Mouse (Mus musculus) skeletal muscle tissue, adult 2 months (tissue): ENCODE results near the gene Clic3.

Experiments
- DNase-seq: peaks from one replicate; pipeline ENCODE4 v3.0.0-alpha.2; 2012; ENCODE audit warnings: low read depth, low spot score

Gene Clic3

DNA sequence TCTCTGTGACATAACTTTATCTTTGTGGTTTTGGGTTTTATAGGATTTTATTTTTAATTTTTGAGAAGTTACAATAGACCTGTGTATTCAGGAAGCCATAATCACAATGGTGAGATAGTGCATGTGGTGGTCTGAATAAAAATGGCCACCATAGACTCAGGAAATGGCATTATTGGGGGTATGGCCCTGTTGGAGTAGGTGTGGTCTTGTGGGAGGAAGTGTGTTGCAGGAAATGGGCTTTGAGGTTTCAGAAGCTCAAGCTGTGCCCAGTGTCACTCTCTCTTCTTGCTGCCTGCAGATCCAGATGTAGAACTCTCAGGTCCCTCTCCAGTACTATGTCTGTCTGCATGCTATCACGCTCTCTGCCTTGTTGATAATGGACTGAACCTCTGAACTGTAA lies 23.9 kb downstream of the Clic3 start:
- no peak for DNase-seq

DNA sequence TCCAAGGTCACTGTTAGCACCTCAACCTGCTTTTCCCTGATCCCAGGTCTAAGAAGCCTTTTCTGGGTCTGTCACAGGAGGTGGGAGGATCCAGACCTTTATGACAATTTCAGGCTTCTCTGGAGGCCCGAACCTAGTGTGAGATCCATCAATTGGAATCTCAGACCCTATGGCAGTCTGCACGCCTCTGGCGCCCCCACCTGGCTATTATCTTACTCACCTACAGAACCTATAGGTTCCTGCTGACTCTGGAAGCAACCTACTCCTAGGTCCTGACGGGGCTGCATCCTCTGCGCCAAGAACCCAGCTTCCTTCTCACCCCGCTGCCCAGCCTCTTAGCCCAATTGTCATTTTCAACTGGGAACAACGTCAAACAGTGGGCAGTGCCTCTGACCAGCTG lies 26.3 kb downstream of the Clic3 start:
- DNase-seq: no peak

DNA sequence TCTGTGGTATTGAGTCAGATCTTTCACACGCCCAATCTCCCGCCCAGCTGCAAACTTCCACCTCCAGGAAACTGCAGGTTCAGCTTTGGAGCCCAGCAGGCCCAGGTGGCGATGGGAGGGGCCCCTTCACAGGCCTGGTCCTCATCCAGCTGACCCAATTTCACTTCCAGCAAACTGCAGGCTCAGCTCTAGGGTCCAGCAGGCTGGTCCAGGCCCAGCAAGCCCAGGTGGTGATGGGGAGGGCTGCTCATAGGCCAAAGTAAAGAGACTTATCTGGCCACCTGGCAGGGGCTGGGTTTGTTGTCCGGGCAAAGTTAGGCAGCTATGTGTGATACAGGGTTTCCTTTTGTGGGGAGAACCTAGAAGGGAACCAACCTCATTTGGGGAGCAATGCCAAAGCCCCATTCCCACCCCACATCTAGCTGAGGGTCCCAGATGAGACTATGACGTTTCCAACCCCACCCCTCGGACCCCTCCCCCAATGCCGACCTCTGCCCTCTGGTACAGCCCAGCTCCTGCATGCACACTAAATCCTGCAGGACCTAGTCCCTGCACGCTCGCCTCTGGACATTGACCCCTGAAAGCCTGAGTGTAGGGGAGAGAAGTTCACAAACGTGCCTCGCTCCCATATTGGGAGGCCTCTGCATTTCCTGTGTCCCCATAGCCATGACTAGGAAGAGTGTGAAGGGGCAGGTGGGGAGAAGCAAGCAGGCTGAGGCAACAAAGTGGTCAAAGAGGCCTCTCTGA lies 28.4 kb downstream of the Clic3 start:
- no peak for DNase-seq

DNA sequence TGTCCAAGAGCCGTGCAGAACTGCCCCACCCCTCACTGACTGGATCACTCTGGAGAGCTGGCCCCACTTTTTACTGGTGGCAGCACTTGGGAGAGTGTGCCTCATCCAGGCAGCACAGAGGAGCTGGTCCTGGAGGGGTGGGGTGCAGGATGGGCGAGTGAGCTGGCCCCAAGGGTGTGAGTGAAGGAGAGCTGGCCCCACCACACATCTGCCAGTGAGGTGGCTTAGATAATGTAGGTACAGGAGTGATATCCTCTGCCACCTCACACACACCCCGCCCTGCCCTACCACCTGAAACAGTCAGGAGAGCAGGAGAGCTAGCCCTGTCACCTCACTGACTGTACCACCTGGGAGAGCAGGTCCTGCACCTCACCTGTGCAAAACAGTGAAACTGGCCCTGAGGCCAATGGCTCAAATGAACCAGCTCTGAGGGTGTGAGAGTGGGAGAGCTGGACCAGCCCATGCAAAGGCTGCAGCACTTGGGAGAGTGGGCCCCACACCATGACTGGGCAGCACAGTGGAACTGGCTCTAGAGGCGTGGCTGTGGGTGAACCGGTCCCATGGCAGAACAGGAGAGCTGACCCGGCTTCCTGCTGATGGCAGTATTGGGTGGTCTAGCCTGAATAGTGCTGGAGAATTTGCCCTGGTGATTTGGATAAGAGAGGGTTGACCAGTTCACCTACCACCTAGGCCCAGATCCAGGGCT lies 31.5 kb downstream of the Clic3 start:
- no peak for DNase-seq

DNA sequence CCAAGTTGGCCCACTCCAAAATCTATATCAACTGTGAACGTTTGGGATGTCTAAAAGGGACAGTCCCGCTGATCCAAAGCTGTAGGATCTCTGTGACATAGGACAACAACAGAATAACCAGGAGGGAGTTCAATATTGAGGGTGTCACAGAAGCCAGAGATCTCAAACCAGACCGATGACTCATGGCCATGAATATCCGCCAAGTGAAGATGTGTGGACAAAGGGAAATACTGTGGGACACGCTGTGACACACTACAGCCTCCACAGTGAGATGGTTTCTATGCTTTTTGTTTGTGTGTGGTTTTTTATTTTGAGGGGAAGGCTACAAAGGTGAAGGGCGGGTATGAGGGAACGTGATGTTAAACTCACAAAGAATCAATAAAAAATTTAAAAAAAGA lies 32.0 kb downstream of the Clic3 start:
- no peak for DNase-seq

DNA sequence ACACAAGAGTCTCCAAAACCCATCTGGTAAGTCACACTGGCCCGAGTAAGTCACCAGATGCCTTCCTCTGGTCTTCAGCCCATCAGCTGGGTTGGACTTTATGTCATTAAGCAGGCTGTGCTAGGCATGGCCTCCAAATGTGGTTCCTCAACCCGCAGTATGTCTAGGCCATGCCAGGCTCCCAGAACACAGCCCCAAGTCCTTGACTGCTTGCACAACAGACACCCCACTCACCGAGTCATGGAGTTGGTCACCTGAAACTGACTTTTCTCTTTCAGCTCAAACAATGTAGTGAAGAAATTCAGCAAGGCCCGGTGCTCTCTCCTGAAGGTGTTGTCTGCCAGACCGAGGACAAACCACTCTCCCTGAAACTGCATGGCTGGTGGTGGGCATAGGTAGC lies 36.4 kb downstream of the Clic3 start:
- DNase-seq: no peak

DNA sequence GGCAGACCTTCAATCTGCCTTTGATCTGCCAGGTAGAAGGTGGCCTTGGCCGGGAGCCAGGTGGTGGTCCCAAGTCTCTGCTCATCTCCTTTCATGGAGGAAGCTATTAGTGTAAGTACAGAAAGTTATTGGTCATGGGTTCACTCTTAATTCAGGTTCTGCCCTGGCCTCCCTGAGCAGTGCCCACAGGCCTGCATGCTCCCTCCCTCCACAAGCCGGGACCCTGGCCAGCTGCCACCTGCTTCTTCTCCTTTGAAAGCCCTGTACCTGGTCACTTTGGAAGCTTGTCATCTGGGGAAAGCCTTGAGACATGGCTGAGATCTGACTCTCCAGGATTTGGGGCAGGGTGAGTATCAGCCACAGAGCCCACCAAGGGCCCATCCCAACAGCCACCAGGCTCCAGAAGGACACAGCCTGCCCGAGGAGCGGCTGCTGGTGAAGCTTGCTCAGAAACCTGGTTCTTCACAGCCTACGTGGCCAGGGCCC lies 36.9 kb downstream of the Clic3 start, which contains the start of gene Lcn12:
Gene Lcn12, minus strand, starts transcription at position 436 of the 486 bp plus-strand sequence.
- DNase-seq: no peak

DNA sequence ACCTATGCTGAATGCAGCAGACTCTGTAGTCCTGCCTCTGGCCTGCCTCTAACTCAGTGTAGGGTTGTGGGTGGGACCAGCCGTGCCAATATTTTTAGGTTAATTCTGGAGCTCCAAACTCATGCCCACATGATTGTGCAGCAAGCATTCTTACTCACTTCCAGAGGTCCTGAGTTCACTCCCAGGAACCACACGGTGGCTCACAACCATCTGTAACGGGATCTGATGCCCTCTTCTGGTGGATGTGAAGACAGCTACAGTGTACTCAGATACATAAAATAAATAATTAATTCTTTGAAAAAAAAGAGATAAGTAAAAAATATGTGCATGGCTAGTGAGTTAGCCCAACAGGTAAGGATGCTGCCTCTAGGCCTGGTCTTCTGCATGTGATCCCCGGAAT lies 39.8 kb downstream of the Clic3 start:
- no peak for DNase-seq

DNA sequence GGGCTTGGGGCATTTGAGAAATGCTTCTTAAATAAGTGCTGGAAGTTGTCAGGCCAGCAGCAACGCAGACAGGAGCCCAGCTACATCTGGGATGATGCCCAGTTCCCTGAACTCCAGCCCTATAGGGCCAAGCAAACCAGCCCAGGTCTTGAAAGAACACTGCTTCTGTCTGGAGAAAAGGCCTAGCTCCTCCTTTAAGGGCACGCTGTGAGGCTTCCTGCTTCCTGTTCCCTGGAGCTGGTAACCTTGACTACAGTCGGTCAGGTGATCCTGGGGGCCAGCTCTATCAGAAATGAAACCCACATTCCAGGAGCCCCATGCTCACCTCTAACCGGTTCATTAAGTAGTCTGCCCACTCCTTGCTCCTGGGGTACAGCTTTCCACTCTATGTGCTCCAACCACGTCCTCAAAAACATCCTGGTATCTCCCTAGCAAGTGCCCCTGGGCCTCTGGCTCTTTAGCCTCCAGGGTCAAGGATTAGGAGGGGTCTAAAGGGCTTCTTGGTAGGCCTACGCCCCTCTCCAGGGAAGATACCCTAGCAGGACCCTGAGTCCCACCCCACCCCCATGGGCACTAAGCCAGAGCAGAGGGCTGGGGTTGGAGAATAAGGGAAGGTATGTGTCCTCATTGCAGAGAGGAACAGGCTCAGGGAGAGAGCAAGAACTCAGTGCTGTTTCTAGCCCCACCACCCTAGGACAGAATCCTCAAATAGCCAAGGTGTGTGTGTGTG lies 41.4 kb downstream of the Clic3 start:
- DNase-seq: no peak

DNA sequence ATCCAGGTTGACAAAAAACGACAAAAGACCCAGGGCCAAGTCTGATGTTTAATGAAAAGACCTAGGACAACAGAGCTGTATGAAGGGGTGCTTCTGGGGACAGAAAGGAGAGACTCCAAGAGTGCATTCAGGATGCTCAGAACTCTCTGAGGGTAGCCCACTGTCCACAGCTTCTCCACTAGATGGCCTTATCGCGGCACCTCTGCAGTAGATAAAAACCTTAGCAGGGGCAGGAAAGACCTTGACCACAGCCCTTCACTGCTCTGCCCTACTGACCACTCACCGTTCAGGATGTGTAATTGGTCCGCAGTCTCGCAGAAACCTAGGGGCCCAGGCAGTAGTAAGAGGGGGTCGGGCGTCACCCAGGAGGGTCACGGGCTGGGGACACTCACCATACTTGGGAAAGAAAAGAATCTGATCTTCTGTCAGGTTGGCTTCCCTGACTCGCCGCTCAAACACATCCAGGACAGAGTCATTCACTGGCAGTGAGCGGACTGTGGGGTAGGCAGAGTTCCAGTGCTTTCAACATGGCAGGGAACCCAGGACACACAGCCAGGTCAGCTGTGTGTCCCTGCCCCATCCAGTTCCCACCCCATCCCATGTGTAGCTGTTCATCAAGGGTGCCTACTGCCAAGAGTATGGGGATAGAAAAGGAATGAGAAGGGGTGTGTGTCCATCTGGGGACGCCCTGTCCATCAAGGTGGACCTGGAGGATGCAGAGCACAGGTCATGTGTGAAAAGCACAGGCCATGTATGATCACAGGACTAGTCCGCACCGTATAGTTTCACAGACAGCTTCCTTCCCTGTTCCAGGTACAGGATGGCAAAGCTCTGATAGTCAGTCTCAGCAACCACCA lies 42.2 kb downstream of the Clic3 start:
- DNase-seq: no peak

DNA sequence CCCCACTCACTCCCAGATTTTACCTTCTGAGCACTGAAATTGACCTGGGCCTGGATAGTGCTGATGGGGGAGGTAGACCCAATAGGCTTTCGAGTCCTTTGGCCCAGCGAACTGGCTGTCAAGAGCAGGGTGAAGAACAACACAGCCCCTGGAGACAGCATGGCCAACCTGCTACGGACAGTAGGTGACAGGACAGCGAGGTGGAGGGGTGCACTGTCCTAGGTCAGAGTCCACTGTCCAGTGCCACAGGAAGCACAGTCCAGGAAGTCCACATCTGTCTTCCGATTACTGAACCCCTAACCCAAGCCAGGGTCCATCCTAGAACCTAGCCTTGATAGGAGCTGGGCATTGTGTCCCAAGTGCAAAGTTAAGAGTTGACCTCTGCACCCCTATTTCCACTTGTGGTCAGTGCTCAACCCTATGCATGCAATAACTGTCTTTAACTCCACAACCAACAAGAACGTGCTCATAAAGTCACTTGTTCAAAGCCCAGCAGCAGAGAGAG lies 43.5 kb downstream of the Clic3 start:
- DNase-seq: no peak

DNA sequence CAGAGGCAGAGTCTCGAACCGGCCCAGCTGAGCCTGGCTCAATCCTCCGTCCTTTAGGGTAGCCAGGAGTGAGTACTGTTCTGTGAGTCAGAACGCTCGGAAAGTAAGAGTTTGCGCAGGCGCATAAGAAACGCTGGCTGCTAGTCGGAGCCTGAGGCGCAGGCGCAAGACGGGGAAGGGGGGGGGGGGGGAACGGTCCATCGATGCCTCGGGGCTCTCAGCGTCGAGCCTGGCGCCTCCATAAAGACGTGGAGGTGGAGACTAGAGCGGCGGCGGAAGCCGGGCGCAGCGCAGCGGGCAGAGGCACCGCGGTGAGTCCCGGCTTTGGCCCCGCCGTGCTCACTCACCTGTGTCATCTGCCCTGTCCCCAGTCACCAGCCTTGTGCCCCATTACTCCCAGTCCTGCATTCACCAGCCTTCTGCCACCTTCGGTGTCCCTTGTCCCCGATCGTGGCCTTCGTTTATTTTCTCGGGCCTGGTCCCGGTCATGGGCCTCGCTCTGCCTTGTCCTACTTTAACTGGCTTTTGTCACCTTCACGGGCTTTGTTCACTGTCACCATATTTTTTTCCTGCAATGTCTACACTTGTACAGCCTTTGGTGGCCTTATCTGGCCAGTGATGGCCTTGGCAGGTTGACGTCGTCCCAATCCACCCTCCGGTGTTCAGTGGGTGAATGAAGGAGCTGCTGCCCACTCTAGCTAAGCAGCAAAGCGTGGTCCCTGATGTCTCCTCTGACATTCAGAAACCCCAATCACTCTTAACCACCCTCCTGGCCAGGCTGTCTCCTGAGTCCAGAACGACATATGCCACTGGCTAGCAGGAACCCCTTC lies 44.2 kb downstream of the Clic3 start, which contains the start of gene Fbxw5:
Gene Fbxw5, plus strand, starts transcription at position 175 of the 830 bp plus-strand sequence.
- DNase-seq: peak; percentile 96

DNA sequence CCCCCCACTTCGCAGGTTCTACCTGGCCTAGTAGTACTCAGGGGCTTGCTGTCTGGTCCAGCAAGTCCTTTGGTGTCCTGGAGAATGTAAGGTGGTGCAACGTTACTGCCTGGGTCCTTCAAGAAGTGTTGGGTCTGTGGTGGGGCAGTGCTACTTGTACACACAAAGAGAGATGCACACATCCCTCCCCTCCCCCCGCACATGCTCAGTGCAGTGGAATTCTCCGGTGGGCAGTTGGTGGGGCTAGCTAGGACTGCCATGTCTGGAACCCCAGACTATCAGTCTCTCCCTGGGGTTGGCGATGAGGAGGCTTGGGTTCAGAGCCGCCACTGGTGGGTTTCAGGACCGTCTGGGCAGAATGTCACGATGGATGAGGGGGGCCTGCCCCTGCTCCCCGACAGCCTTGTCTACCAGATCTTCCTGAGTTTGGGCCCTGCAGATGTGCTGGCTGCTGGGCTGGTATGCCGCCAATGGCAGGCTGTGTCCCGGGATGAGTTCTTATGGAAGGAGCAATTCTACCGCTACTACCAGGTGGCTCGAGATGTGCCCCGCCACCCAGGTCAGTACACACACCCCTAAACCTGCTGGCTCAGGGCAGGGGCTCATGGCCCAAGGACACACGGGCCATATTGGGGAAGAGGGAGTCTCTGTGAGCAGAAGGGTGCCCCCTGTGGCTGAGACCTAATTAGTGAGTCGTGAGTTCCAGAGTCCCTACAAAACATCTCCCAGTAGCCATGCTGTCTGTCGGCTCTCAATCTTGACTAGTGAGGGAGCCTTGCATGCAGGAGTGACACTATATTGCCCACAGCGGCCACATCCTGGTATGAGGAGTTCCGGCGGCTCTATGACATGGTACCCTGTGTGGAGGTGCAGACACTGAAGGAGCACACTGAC lies 45.2 kb downstream of the Clic3 start, which contains the start of gene C8g:
Gene C8g, minus strand, starts transcription at position 127 of the 894 bp plus-strand sequence.
- DNase-seq: no peak

DNA sequence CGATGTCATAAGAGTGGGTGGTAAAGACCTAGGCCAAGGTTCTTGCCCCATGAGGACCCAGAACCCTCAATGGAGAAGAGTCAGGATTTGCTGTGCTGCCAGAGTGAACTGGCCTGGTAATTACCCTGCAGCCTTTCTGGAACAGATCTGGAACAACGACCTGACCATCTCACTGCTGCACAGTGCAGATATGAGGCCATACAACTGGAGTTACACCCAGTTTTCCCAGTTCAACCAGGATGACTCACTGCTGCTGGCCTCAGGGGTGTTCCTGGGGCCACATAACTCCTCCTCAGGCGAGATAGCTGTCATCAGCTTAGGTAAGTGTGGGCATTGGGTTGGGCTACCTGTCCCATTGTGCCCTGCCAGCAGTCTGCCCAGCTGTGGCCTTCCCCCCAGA lies 46.1 kb downstream of the Clic3 start:
- no peak for DNase-seq

DNA sequence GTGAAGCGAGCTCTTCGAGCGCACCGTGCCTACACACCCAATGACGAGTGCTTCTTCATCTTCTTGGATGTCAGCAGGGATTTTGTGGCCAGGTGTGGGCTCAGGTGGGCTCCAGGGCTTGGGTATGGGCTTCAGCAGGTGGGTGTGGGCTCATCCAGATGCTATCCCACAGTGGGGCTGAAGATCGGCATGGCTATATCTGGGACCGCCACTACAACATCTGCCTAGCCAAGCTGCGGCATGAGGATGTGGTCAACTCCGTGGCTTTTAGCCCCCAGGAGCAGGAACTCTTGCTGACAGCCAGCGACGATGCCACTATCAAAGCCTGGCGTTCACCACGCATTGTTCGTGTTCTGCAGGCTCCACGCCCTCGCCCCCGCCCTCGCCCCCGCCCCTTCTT lies 47.9 kb downstream of the Clic3 start:
- no peak for DNase-seq

DNA sequence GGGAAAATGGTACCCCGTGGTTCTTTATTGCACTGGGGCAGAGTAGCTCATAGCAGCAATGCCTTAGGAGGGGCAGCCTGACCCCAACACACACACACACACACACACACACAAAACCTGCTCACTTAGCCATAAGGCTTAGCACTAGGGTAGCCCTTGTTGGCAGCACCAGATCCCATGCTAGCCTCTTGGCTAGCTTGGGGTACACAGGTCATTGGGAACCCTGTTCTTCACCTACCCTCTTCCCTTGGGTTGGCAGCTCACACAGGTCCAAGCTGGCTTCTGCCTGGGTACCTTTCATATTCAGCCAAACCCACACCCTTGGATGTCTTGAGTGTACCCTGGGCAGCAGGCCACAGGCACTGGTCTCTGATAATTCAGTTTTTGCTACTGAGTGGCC lies 48.4 kb downstream of the Clic3 start:
- no peak for DNase-seq

DNA sequence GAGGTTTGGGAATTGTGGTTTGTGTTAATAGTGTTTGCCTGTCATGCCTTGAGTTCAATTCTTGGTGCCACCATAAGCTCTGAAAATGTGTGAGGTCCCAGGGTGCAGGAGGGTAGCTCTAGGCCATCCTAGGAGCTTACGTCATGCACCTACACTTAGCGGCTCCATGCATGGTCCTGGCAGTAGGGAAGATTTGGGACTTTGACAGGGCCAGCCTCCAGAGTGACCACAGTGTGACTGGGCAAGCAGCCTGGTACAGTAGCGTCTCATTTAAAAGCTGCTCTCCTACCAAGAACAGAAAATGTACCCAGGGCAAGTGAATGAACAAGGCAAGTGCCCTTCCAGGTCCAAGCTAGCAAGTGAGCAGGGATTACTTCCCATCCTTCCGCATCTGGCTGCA lies 49.2 kb downstream of the Clic3 start:
- DNase-seq: no peak

DNA sequence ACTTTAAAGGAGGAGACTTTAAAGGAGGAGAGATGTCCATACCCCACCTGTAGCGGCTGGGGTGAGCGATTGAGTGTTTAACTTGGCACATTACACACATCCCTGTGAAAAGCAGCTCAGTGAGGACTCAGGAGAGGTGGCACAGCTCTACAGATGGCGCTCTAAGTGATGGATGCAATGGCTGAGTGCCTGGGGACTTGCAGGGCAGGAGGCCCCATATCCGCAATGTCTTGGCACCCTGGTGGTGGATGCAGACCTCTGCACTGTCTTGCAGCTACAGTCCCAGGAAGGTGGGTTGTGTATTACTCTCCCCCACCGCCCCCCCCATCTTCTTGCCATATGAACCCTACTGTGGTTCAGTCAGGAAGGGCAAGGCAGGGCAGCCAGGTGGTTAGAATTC lies 50.3 kb downstream of the Clic3 start:
- DNase-seq: no peak
